Mouse (Mus musculus) gastrocnemius, postnatal 14 days (tissue): ENCODE results near the gene Sema6d. TPM values are rescaled to one million over a fixed set of nuclear protein-coding genes. Genes with fewer than 3 reads are reported as not detected.

ENCODE experiments used
- DNase-seq: peaks from one replicate; pipeline ENCODE4 v3.0.0; 2021; ENCODE audit warnings: mixed read lengths
- intact Hi-C: fragments of 180-260 bp; cut with DNase I; formaldehyde crosslinking; loops from one replicate; pipeline ENCODE4 v1.15.1; 2025; ENCODE audit warnings: low total_unique reads
- total RNA-seq, 2 experiments: library from RNA; stranded (reverse); gene quantifications; 2 replicates each; pipeline ENCODE4 v1.2.3; 2021

Gene Sema6d
- total RNA-seq, 2 experiments from 2014 or later = 8.1 to 13.8 TPM

GRCm38 (mm10) chr2:124624247-124624929 lies 534.6 kb downstream of the Sema6d start:
- DNase-seq = no peak
- intact Hi-C loops = no loop called here

- DNase-seq = no peak
- intact Hi-C loops = no loop called here
These were observed 536.7 kb downstream of the Sema6d start for GRCm38 (mm10) chr2:124626425-124626824.

- intact Hi-C loops = no loop called here
- DNase-seq = no peak
These were observed 537.9 kb downstream of the Sema6d start for GRCm38 (mm10) chr2:124627664-124628063.

GRCm38 (mm10) chr2:124628701-124629100 lies 538.9 kb downstream of the Sema6d start:
- intact Hi-C loops = no loop called here
- no peak for DNase-seq

- intact Hi-C loops = no loop called here
- no peak for DNase-seq
These were observed 544.7 kb downstream of the Sema6d start for GRCm38 (mm10) chr2:124634400-124634998.

- no peak for DNase-seq
- intact Hi-C loops = no loop called here
These were observed 545.6 kb downstream of the Sema6d start for GRCm38 (mm10) chr2:124635271-124635865.

GRCm38 (mm10) chr2:124637080-124637479 lies 547.3 kb downstream of the Sema6d start:
- no peak for DNase-seq
- intact Hi-C loops = no loop called here

GRCm38 (mm10) chr2:124639221-124639963 lies 549.6 kb downstream of the Sema6d start:
- intact Hi-C loops = no loop called here
- no peak for DNase-seq

GRCm38 (mm10) chr2:124640500-124641193 lies 550.9 kb downstream of the Sema6d start:
- no peak for DNase-seq
- intact Hi-C loops = no loop called here

- no peak for DNase-seq
- intact Hi-C loops = no loop called here
These were observed 551.4 kb downstream of the Sema6d start for GRCm38 (mm10) chr2:124641194-124641558.

- no peak for DNase-seq
- intact Hi-C loops = no loop called here
These were observed 552.4 kb downstream of the Sema6d start for GRCm38 (mm10) chr2:124642131-124642530.

GRCm38 (mm10) chr2:124650609-124651008 lies 560.8 kb downstream of the Sema6d start:
- no peak for DNase-seq

GRCm38 (mm10) chr2:124651146-124651545 lies 561.4 kb downstream of the Sema6d start:
- DNase-seq = peak; percentile 31
- intact Hi-C loops = no loop called here

More at GRCm38 (mm10) chr2:124650609-124651008, 560.8 kb downstream of the Sema6d start:
- intact Hi-C loops = no loop called here

- intact Hi-C loops = no loop called here
These were observed 563.4 kb downstream of the Sema6d start for GRCm38 (mm10) chr2:124653161-124653560.

GRCm38 (mm10) chr2:124657358-124657757 lies 567.6 kb downstream of the Sema6d start:
- intact Hi-C loops = no loop called here

More at GRCm38 (mm10) chr2:124653161-124653560, 563.4 kb downstream of the Sema6d start:
- no peak for DNase-seq

GRCm38 (mm10) chr2:124658374-124658773 lies 568.6 kb downstream of the Sema6d start:
- intact Hi-C loops = no loop called here
- no peak for DNase-seq

More at GRCm38 (mm10) chr2:124657358-124657757, 567.6 kb downstream of the Sema6d start:
- no peak for DNase-seq

- DNase-seq = no peak
- intact Hi-C loops = no loop called here
These were observed 569.8 kb downstream of the Sema6d start for GRCm38 (mm10) chr2:124659601-124660000.

GRCm38 (mm10) chr2:124660686-124661085 lies 570.9 kb downstream of the Sema6d start:
- no peak for DNase-seq
- intact Hi-C loops = no loop called here

GRCm38 (mm10) chr2:124661316-124661715 lies 571.5 kb downstream of the Sema6d start:
- intact Hi-C loops = no loop called here

GRCm38 (mm10) chr2:124662257-124662656 lies 572.5 kb downstream of the Sema6d start:
- DNase-seq = no peak

More at GRCm38 (mm10) chr2:124661316-124661715, 571.5 kb downstream of the Sema6d start:
- DNase-seq = no peak

More at GRCm38 (mm10) chr2:124662257-124662656, 572.5 kb downstream of the Sema6d start:
- intact Hi-C loops = no loop called here
